Mouse (Mus musculus) spleen, adult 2 months (tissue): ENCODE measurements at regions not wholly inside any gene's neighbourhood (a gene's known extent, or its start where the extent isn't known, plus 50 kb on each side); places are given as distances from the start of the nearest gene placed in this dataset.

Experiments used
- DNase-seq, 2 experiments: peaks; one replicate each; pipeline versions ENCODE4 v3.0.0 to v3.0.0-alpha.2; 2012 to 2021; ENCODE audit warnings: low spot score in 2 of 2, low read depth in 1 of 2
- H3K27ac ChIP-seq: fragments of 200-500 bp; 2 replicates; pipeline ENCODE4 v1.5.1; 2012; ENCODE audit warnings: low read length, inconsistent platforms; ENCODE audit not compliant: insufficient read depth
- H3K27me3 ChIP-seq: fragments of 200-500 bp; 2 replicates; pipeline ENCODE4 v1.6.1; 2012; ENCODE audit warnings: mild to moderate bottlenecking, moderate library complexity, low read length, inconsistent platforms; ENCODE audit not compliant: control insufficient read depth, insufficient read depth
- H3K36me3 ChIP-seq: fragments of 200-500 bp; 2 replicates; pipeline ENCODE4 v1.6.1; 2012; ENCODE audit warnings: mild to moderate bottlenecking, low read length, inconsistent platforms; ENCODE audit not compliant: control insufficient read depth, insufficient read depth
- H3K4me1 ChIP-seq: fragments of 200-500 bp; 2 replicates; pipeline ENCODE4 v1.6.1; 2011; ENCODE audit warnings: inconsistent platforms; ENCODE audit not compliant: control insufficient read depth, insufficient read depth, insufficient read length
- H3K4me3 ChIP-seq: fragments of 200-500 bp; 2 replicates; pipeline ENCODE4 v1.5.1; 2011; ENCODE audit warnings: mild to moderate bottlenecking, inconsistent platforms; ENCODE audit not compliant: insufficient read depth, insufficient read length; ENCODE audit errors: extremely low read depth
- CTCF ChIP-seq: fragments of 200-500 bp; IDR thresholded peaks from 2 replicates; pipeline ENCODE4 v1.5.1; 2011; ENCODE audit warnings: mild to moderate bottlenecking, inconsistent platforms; ENCODE audit not compliant: insufficient read depth, insufficient read length, insufficient replicate concordance; ENCODE audit errors: extremely low read depth
- POLR2A ChIP-seq: fragments of 200-500 bp; IDR thresholded peaks from 2 replicates; pipeline ENCODE4 v1.6.1; 2011; ENCODE audit warnings: low read depth, low read length, inconsistent platforms
- WGBS: fragments of 180-500 bp; shearing (Covaris S2); methylation state at CpG from one replicate; pipeline ENCODE4 v1.1.7; 2018; 5-methylcytosine and 5-hydroxymethylcytosine counted together

DNA sequence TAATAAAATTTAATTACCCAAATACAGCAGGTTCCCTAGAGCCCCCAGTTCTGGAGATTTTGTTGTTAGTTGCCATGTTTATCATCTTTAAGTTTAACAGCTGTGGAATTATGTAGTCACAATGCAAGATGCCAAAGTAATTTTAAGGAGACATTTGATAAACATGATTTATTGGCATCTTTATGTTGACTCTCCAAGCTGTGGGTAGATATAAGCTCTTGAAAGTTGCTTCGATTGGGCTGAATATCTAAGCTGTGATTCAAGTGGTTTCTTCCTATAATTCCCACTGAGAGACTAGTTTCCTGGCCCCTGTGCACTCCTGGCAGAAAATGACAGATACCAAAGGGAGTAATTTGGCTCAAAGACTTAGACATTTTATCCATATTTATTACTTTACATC is 364.7 kb upstream of the Hsf2 start:
- DNase-seq: no peak
- Histone ChIP-seq H3K4me3 (no peak overlapping the region), H3K4me1 (no peaks in the 10 kb centered on the region), H3K27me3 (no peaks in the 10 kb centered on the region), H3K27ac (no peak overlapping the region), H3K36me3 (no peaks in the 10 kb centered on the region)
- WGBS: 78% methylated on average over 1 of the region's 1 CpGs
- TF ChIP-seq CTCF (no peak), POLR2A (no peak)

DNA sequence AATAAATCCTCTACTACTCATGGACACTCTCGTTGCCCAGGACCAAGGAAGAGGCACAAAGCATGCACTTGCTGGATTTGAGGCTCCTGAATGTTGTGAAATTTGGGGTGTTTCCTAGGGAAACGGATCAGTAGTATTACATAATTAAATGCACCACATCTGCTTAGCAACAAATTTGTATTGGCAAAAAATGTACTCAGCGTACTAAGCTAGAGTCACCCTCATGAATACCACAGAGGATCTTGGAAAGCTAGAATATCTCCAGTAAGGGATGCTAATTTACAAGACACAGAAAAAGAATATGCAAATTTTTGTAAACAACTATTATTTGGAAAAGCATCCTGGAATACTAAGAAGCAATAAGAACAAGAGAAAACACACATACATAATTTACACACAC is 359.0 kb upstream of the Hsf2 start:
- H3K36me3 ChIP-seq: no peaks in the 10 kb centered on the region
- no peak overlapping the region for H3K4me3 ChIP-seq
- no peaks in the 10 kb centered on the region for H3K27me3 ChIP-seq
- no peak overlapping the region for H3K27ac ChIP-seq
- no peaks in the 10 kb centered on the region for H3K4me1 ChIP-seq
- WGBS: 75% methylated on average over 3 of the region's 3 CpGs
- DNase-seq: no peak
- TF ChIP-seq CTCF (no peak), POLR2A (no peak)

DNA sequence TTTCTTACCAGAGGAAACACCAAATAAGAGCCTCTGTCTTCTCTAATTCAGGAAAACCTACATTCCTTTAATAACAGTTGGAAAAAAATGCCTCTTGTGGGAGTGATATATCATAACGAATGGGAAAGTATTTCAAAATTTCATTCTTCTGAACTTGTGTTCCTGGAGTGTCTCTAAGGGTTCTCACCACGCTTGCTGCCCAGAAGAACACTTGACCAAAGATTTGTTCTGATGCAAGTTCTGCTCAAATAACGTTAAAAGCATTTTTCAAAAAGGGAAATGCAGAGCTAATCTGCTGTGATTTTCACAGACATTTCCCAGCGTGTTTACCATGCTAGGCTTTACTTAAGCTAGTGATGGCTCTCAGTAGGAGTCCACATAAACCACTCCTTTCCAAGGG is 329.8 kb upstream of the Hsf2 start:
- Histone ChIP-seq H3K27ac (no peak overlapping the region), H3K4me1 (no peaks in the 10 kb centered on the region), H3K4me3 (no peak overlapping the region), H3K36me3 (no peaks in the 10 kb centered on the region), H3K27me3 (no peaks in the 10 kb centered on the region)
- TF ChIP-seq CTCF: no peak
- no peak for DNase-seq
- WGBS: 71% methylated on average over 4 of the region's 4 CpGs

DNA sequence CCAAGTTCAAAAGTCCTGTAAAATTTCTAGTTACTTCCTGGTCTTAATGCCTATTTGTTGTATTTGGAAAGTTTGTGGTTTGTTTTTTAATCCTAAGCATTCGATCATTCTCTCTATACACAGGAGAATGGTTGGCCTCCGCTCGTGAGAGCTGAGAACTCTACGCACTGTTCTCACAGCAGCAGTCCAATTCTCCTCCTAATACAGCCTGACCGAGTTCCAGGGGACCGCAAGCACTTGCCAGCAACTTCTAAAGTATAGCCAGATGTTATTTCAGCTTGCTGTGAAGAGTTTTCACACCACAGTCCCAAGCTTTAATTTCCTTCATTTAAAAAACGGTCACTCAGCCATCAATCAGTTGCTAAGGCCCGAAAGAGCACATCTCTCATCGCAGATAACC is 329.3 kb upstream of the Hsf2 start:
- Histone ChIP-seq H3K27ac (no peak overlapping the region), H3K4me1 (no peaks in the 10 kb centered on the region), H3K36me3 (no peaks in the 10 kb centered on the region), H3K4me3 (no peak overlapping the region), H3K27me3 (no peaks in the 10 kb centered on the region)
- 84% methylated on average over 9 of the region's 9 CpGs for WGBS
- no peak for TF ChIP-seq POLR2A
- no peak for TF ChIP-seq CTCF
- DNase-seq: no peak

DNA sequence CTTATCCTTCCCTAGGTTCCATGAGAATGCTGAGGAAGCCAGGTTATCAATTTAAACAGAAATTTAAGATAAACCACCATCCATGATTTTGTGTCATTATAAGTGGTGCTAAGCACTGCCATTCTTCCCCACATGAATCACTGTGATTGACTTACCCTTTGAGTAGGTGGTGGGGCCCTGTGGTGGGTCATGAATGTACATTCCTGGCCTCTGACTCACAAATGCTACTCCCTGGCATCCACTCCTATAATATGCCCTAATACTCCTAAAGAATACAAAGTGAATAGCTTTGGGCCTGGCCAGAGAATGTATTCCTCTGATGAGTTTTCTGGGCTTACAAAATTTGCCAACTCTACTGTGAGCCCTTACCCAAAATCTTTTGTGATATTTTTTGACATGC is 325.6 kb upstream of the Hsf2 start:
- Histone ChIP-seq H3K27me3 (no peaks in the 10 kb centered on the region), H3K27ac (no peak overlapping the region), H3K4me1 (no peaks in the 10 kb centered on the region), H3K4me3 (no peak overlapping the region), H3K36me3 (no peaks in the 10 kb centered on the region)
- no peak for DNase-seq
- TF ChIP-seq POLR2A: no peak
- TF ChIP-seq CTCF: no peak

DNA sequence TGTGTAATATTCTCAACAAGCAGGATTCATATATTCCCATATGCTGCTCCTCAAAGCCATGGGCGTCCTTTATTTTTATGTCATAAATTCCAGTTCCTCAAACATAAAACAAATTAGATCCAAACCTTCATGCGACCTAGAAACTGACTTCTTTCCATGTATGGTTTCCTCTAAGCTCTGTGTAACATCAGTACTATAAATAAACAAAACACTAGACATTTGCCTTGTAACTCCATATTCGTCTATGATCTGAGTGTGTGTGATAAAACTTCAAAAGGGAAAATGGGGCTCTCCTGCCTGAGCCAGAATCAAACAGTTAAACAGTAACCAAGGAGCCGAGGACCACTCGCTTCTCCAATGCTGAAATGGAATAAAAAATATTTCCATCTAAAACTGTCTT is 322.8 kb upstream of the Hsf2 start:
- WGBS: 83% methylated on average over 5 of the region's 5 CpGs
- H3K27ac ChIP-seq: no peak overlapping the region

DNA sequence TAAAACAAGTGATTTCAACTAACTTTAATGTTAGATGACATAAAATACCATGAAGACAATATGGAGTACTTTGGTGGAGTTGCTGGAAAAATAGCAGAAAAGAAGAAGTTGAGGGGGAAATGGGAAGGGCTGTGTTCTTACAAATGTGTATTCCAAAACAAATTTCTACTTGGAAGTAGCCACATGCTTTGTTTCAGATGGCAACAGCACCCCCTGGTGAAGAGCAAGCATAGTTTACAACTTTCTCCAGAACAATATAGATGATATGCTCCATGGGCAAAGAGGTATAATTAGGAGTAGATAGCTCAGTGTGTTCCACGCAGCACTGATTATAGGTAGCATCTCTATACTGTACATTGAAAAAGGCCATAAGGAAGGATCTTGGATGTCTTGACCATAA is 302.6 kb upstream of the Hsf2 start:
- TF ChIP-seq POLR2A: no peak
- no peak for TF ChIP-seq CTCF
- Histone ChIP-seq H3K4me3 (no peak overlapping the region), H3K27me3 (no peaks in the 10 kb centered on the region), H3K36me3 (no peaks in the 10 kb centered on the region), H3K4me1 (no peaks in the 10 kb centered on the region), H3K27ac (no peak overlapping the region)
- 85% methylated on average over 1 of the region's 1 CpGs for WGBS
- DNase-seq: no peak

More for the DNA sequence above, 322.8 kb upstream of the Hsf2 start:
- Histone ChIP-seq H3K27me3 (no peaks in the 10 kb centered on the region), H3K4me1 (no peaks in the 10 kb centered on the region), H3K36me3 (no peaks in the 10 kb centered on the region), H3K4me3 (no peak overlapping the region)
- TF ChIP-seq CTCF (no peak), POLR2A (no peak)
- no peak for DNase-seq
